Mouse (Mus musculus) adrenal gland, postnatal 10 days (tissue): ENCODE data around the gene Susd3. TPM values are rescaled to one million over a fixed set of nuclear protein-coding genes. Genes with fewer than 3 reads are reported as not detected.
A peak's percentile ranks its signal among the peaks of the same experiment; 100 is the strongest.

Experiments
- DNase-seq: peaks from one replicate; pipeline ENCODE4 v3.0.0; 2021; ENCODE audit warnings: mixed read lengths
- long read RNA-seq, 2 experiments: library from polyadenylated mRNA; stranded (forward); transcript quantifications; one replicate each; pipeline ENCODE4 v2.0.0; 2021
- total RNA-seq, 2 experiments: library from RNA; stranded (reverse); gene quantifications; 2 replicates each; pipeline ENCODE4 v1.2.3; 2021

Susd3 gene
- total RNA-seq: 1 to 10 TPM; 1.8 to 1.9 TPM
- long read RNA-seq, experiment 1, partial matches to known transcripts: 0 of 4 reads
- long read RNA-seq, experiment 1, other reads (novel, unspliced or antisense): 0 of 4 reads
- long read RNA-seq, experiment 2, transcript Susd3-202 (5 exons, 1,418 nt): major isoform, 6 of 7 reads
- long read RNA-seq, experiment 2, partial matches to known transcripts: 1 of 7 reads
- long read RNA-seq, experiment 2, other reads (novel, unspliced or antisense): 0 of 7 reads

DNA sequence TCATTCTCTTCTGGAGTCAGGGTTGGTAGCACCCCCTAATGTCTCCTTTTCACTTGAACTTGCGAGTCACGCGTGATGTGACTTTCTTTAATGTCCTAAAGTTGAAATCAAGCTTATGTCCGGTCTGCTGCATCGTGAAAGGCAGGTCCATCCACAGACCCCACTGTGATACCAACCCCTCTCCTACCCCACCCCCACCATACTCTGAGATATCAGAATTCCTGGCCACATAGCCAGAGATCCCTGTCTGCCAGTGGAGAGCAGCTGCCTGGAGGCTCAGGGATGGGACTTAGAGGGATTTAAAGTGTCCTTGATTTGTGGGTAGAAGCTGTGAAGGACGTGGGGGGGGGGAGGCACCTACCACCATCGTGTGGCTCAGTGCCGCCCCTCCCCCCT is at the start of gene Susd3:
TSS of gene Susd3 (minus strand) at position 240 of the 396 bp plus-strand sequence.
- no peak for DNase-seq

DNA sequence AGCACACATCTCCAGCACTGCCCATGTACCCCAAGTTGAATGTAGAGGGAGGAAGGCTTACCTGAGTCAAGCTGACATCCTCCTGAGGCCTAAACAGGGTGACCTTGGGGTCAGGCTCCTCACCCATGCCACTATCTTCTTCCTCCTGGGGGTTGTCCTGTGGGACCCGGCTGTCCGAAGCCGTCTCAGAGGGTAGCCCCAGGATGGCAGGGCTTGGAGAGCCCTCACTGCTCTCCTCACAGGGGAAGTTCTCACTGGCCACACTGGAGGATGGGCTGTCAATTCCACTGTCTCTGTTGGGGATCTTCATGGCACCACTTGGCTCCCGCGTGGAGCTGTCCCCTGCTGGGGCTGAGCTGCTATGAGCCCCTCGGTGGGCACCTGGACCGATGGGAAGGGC is 47.8 kb upstream of the Susd3 start:
- no peak for DNase-seq

DNA sequence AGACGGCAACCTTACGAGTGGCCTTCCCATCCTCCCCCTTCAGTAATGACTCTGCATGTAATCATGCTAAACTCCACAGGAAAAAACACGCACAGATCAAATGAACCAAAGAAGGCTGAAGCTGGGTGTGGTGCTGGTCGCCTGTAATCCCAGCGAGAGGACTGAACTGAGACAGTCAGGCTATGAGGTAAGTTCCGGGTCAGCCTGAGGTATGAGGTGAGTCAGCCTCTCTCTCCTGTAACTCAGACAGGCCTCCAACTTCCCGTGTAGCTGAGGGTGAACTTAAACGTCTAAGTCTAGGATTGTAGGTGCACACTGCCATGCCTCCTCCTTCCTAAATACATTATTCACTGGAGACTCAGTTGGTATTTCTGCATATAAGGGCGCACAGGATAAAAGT is 45.6 kb upstream of the Susd3 start:
- no peak for DNase-seq

DNA sequence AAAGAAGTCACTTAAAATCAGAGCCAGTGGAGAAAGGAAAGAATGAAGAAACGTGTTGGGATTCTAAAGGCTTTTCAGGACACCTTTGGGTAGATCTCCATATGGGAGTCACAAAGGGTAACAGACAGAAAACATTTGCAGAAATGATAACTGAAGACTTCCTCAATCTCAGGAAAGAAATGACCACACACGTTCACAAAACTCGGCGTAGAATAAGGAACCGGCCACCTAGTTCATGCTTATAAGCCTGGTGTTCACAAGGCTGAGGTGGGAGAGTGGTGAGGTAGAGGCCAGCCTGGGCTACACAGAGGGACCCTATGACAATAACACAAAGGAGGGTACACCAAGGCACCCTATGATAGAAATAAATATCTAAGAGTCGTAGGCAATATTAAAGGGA is 43.4 kb upstream of the Susd3 start:
- DNase-seq: no peak

DNA sequence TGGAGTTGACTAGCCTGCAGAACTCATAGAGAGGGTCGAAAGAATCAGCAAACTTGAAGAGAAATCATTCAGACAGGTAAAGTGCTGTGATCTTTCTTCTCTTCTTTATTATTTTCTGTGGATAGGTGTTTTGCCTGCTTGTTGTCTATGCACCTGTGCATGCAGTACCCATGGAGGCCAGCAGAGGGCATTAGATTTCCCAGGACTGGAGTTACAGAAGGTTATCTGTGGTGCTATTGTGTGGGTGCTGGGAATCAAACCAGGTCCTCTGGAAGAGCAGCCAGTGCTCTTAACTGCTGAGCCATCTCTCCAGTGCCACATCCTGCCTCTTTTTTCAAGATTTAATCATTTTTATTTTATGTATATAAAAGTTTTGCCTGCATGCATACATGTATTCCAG is 42.9 kb upstream of the Susd3 start:
- DNase-seq: no peak

DNA sequence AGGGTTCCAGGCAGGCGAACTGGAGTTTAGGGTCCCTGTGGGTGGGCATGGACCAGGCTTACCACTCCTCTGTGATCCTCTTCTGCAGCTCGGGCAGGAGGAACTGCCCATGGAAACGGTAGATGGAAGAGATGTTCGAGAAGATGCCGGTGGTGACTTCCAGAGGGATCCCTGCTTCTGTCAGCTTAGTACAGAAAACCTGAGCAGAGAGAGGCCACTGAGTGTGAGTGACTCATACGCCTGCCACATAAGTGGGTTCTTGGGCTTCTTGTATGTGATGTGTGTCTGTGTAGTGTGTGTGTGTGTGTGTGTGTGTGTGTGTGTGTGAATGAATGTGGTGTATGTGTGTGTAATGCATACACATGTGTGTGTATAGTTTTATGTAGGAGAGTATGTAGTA is 38.7 kb upstream of the Susd3 start:
- DNase-seq: no peak

DNA sequence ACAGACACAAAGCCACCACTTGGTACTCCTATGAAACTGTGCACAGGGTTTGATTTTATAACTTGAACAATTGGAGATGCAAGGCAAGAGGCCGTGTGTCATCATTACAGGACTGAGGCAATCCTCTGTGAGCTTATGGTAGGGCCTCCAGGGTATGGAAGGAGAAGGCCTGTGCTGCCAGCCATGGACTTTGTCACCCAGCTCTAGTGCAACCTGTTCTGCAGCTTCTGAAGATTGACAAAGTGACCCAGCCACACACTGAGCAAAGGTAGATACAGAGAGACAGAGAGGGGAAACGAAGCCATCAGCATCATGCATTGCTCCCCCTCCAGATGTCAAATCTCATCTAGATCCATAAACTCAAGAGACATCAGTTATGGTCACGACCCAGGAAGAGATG is 38.2 kb upstream of the Susd3 start:
- no peak for DNase-seq

DNA sequence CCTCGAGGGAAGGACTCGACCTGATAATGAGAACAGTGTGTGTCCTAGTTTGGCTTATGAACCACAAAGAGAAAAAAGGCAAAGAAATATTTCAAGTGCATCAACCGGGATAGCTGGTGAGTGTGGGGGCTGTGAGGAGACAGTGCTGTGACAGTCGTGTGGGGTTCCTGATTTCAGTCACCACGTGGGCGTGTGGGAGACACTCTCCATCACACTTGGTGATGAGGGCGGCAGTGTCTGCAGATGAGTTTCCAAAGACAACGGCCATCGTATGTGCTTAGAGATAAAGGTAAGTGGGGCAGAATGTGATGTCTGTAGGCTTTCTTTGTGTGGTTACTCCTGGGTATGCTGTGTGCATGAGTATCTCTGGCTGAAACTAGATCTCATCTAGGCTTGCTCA is 35.2 kb upstream of the Susd3 start:
- no peak for DNase-seq

DNA sequence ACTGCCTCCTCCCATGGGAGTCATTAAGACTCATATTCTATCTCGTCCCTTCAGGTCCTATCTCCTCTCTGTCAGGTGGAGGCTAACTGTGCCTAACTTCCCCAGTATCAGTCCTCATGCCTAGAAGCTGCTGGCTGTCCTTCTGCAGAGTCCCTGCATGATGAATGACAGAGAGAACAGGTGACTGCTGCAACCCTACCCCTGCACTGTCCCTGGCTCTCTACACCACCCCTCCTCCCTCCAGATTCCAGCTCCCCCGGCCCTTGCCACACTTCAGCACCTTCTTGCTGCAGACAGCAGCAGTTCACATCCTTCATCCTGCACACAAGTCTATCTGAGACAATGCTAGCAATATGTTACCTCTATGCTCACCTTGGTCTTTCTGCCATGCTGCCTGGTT is 33.7 kb upstream of the Susd3 start:
- no peak for DNase-seq

DNA sequence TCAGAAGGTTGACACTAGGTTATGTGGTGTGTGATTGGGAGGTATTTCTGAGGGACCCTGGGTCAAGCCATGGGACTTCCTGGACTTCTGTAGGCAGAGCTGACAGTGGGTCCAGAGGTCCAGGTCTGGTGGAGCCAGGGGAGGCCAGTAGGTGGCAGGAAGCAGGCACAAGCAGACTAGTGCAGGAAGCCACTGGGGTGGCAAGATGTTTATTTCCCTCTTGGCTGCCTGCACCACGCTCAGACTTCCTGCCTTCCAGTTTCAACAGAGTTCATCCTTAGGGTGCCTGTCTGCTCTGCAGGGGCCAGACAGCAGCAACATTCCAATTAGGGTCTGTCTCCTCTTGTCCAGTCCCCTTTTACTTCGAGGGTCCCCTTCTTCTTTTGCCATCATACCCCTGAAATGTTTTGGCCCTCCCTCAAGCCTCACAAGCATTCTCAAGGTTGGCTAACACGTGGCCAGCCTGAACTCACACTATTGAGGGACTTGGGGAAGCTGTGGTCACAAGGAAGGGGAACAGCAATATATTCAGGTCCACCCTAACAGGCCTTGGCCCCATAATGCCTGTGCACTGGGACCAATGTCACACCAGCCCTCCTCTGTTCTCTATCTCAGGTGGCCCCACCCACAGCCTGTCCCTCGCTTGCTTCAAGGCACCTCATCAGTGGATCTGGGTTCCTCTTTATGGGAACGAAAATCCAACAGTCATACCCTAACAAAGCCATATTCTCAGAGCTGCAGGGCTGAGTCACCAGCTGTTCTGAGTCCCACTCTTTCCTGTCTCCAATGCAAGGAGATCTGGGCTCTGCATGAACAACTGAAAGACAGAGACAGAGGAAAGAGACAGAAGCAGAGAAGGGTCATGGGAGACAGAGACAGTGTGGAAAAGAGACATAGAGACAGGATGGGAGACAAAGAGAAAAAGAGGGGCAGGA is 23.6 kb upstream of the Susd3 start:
- no peak for DNase-seq

DNA sequence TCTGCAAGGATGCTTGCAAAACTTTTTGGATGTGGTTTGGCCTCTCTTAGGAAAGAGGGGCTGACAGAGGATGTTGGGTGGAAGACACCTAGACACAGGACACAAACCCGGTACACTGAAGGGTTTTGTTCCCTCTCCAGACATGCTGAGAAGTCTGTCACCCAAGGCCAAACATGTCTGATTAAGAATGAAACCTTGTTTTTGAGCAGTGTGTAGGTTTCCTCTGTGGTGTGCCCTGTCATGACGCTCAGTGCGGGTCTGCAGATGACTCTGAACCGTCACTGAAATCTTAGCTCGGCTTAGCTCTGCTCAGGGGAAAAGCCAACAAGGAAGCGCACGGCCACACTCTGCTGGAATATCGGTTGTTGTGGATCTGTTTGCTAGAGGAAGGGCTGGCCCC is 22.0 kb upstream of the Susd3 start:
- DNase-seq: no peak

DNA sequence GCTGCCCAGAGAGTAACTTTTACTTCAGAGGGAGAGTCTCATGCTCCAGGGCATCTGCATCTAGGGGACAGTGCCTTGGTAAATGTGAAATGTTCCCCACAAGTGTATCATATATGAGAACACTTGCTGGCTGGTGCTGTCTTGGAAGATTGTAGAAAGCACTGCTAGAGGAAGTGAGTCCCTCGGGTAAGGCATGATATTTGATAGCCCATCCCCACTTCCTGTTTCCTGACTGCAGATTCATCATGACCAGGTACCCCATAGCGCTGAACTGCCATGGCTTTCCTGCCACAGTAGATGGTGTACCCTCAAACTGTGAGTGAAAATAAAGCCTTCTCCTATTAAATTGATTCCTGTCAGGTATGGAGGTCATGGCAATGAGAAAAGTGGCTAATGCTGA is 19.1 kb upstream of the Susd3 start:
- no peak for DNase-seq

DNA sequence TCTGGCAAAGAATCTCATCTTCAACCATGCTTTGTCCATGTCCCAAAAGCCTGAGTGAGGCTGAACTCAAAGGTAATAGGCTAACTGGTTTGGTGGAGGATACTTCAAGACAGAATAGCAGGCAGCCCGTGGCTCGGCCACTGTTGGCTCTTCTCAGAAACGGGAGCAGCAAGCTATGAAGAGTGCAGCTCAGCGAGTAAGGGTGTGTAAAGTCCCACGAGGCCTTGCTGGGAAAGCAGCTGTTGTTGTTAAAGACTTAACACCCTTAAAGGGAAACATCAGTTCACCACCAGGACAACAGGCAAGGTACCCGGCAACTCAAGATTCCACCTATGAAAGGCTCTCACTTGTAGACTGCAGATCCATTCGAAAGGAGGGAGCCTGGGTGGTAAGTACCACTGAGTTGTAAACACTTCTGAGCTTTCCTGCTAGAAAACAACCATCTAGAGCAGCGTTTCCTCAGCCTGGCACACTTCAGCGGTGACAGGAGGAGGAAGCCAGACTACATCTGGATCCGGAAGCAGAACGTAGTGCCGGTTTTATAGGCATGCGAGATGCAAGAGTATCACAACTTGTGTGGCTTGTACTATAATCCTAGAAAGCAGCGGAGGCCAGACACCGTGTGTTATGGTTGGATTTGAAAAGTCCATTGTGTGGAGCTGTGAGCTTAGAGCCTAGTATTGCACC is 11.7 kb upstream of the Susd3 start:
- no peak for DNase-seq

DNA sequence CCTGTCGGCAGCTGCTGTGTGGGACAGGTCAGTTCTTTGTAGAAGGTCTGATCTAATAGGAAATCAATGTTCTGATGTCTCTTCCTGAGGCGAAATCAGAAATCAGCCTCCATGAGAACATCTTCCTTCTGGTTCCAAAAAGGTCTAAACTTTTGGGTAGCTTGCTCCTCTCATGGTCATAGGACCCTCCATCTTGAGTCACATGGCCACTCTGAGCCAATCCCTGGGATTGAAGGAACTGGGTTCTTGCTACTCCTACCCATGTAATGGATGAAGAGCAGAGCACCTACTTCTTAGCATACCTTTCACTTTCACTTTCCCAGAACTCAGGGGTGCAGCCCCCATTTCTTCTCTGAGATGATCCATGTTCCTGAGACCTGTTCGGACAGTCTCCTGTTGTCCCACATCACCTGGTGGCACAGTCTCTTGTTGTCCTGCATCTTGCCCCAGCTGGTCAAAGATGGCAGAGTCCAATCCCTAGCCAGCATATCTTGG is 9.4 kb upstream of the Susd3 start:
- no peak for DNase-seq

DNA sequence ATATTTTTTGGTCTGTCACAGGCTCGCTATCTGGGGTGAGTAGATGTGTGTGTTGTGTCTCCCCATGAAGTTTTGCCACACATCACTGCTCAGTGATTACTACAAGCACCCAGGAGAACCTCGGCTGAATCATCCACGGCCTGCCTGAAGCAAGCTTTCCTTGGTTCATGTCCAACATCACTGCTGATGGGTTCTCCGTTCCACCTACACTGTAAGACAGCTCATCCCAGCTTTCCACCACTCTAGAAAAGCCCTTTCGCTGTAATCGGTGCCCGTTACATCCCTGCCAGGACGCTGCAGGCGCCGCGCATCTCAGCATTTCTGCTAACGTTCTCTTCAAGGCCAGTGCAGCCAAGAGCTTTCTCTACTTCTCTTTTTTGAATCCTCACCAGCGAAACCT is 4.2 kb upstream of the Susd3 start:
- DNase-seq: no peak

DNA sequence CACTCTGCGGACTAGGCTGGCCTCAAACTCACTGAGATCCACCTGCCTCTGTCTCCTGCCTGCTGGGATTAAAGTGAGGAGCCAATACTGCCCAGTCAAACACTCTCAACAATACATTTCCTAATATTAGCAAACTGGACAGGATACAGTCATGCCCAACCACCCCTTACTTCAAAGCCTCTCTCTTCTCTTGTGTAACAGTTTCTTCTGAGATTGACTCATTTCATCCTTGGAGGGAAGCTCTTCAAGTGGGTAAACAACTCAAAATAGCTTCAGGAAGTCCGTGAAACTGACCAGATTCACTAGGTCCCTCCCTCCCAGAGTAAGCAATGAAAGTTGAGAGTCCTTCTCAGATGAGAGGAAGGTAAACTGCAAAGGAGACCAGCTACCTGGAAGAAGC is 3.6 kb upstream of the Susd3 start:
- no peak for DNase-seq

DNA sequence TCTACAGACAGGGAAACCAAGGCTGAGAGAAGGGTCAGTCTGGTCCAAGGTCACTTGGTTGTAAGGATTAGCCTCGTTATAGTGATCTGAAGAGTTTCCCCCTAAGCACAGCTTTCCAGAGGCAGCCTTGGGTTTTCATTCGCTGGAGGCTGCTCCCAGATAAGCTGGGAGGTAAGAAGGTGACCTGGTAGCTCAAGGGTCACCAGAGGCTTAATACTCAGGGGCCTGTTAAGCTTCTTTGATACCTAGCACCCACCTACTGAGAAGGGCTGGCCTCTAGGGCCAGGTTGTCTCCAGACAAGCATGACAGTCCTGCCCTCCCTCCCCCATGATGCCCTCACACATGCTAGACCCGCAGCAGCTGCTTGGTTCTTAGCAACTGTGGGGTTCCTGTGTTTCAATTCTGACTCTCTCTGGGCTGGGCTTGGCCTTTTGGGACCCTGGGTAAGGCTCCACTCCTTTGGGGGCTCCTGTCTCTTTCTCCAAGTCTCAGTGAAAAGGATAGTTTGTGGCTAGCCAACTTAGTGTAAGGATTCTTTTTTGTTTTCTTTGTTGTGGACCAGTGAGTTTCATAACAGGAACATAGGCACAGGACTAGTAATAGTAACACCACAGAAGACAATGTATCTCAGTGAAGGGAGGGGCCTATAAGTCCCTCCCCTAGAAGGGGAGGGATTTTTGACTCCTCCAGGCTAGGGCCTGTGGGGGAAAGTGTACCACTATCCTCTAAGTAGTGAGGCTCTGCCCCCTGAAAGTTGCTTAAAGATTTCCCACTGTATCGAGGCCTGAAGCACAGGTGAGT is 2.4 kb upstream of the Susd3 start:
- DNase-seq: no peak

DNA sequence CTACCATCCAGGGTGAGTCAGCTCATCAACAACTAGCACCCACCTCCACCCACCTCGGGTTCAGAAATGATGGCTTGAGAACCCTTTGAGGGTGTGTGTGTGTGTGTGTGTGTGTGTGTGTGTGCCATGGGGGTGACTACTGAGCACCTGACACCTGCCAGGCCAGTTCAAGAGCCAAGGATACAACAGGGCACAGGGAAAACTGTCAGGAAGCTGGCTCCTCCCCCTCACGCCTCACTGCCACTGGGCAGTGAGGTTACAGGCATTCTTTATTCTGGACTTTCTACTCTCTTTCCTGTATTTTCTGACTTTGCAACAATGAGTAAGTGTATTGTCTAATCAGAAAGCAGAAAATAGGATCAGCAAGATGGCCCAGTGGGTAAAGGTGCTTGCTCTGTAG is 1.1 kb upstream of the Susd3 start:
- DNase-seq: no peak

DNA sequence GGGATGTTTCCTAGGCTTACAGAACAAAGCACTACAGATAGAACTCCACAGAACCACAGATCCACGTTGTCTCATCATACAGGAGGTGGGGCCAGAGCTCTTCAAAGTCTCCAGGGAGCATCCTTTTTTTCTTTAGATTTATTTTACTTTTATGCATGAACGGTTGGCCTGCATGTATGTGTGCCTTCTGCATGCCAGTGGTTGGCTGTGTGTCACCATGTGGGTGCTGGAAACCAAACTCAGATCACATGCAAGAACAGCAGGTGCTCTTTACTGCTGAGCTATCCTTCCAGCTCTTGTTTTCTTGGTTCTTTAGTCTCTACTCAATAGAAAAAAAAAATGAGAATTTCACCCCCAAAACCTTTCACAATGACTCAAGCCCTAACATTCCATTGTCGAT is 417 bp upstream of the Susd3 start:
- DNase-seq: no peak

DNA sequence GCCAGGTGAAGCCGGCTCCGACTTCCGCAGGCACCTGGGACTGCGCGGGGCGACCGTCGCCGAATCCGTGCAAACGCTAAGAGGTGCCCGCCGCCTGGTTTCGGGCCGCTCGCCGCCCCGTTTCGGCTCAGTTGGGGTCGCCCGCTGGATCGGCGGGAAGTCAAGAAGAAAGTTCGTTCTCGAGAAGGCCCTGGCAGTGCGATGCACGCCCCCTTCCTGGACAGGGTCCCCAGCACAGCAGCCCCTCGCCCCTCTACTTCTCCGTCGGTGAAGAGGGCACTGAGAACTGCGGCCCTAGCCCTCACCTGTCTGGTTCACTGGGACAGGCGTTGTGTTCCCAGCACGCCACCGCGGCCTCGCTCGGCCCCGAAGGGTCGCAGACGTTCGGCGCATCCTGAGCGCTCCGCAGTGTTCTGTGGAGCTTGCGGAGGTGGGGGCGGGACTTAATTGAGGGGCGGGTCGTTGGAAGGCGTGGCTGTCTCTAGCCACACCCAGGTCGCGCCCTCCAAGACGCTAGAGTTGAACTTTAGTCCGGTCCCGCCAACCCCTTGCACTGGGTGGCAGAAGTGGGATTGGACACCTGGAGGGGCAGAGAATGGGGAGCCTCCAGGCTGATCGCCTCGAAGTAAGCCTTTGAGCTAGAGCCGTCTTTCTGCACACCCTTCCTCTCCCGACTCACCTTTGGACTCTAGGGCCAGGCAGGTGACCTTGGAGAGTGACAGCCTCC is 603 bp downstream of the Susd3 start:
- peak; percentile 50 for DNase-seq

DNA sequence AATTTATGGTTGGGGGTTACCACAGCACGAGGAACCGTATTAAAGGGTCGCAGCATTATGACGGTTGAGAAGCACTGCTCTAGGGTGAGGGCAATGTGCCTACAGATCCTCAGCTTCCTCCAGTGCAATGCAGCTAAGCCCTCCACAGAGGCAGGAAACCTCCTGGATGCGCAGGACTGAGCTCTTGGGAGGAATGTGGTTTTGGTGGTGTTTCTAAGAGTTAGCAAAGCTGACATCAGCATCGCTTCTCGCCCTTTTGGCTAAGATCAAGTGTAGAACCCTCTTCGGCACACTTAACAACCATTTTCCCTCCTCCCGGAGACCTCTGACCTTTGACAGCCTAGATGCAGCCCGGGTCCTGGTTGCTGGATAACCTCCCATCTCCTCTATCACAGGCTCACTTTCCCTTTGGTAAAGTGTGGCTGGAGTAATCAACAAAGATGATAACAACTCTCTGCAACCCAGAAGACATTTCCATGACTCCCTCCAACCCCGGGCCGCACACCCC is 1.2 kb downstream of the Susd3 start:
- DNase-seq: no peak
